ENCODE assay signal across 15 mouse cellular contexts in the genomic region with DNA sequence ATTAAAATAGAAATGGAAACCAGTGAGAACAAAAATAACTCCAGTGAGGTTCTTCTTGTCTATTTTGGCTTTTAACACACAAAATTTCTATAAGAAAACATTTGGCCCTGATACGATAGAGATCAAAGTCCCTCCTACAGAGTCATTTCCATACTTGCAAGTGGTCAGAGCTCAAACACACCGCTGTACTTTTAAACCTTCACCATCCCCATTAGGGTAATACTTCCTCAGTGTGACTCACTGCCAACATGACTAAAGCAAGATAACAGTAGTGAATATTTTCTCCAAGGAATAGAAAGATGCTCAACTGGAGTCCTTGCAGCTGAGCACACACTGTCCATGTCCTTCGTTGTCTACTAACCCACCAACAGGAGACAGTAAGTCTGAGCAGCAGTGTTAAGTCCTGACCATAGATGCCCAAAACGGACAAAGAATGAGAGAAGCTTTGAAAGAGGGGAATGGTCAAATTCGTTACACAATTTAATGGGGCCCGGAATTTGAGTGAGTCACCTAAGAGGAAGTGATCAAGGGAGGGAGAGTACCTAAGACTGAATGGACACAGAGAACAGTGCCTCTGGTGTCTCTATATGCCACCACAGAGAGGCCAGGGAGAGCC. TPM values are rescaled to one million over a fixed set of nuclear protein-coding genes. Genes with fewer than 3 reads are reported as not detected.
DNase-seq lines count a peak whose midpoint lies in the region; ATAC-seq and TF ChIP-seq lines count a peak whose summit lies in the region.
"Had no signal": no experiment of that assay in that cellular context is flagged by ENCODE, and none has a peak within 500 bp of the region (broad histone marks: within the 10 kb centered on the region; RNA-seq: fewer than 3 reads in every experiment).

No protein-coding gene starts in this region.

- H3K4me3 ChIP-seq in intestine, embryonic 15.5 days (replicated peaks) = no peak overlapping the region
- no peak overlapping the region for H3K4me3 ChIP-seq in small intestine, adult 2 months (ENCODE audit: low read depth, low read length)
- H3K4me3 ChIP-seq in hindbrain, embryonic 16.5 days (ENCODE audit: low read length) = no peak overlapping the region
- no peak overlapping the region for H3K4me3 ChIP-seq in midbrain, embryonic 14.5 days (replicated peaks; ENCODE audit: low read depth, low read length)
- H3K4me3 ChIP-seq: embryonic facial prominence, embryonic 15.5 days had no signal

- peaks cover 6% of the 10 kb centered on the region; the same call in 1 of the 2 replicates for H3K4me1 ChIP-seq in intestine, embryonic 15.5 days (replicated peaks)
- H3K4me1 ChIP-seq in small intestine, adult 2 months (ENCODE audit: control insufficient read depth, insufficient read depth, insufficient read length, low read length) = peaks cover 9% of the 10 kb centered on the region; the same call in 1 of the 2 replicates
- H3K4me1 ChIP-seq in hindbrain, embryonic 16.5 days (ENCODE audit: control insufficient read depth, insufficient read depth, low read depth, low read length) = no peaks in the 10 kb centered on the region
- no peaks in the 10 kb centered on the region for H3K4me1 ChIP-seq in midbrain, embryonic 14.5 days (ENCODE audit: control insufficient read depth, insufficient read depth, low read length)

- no peaks in the 10 kb centered on the region for H3K27me3 ChIP-seq in intestine, embryonic 15.5 days (replicated peaks)
- H3K27me3 ChIP-seq in small intestine, adult 2 months (ENCODE audit: control insufficient read depth, insufficient read depth, low read length) = no peaks in the 10 kb centered on the region
- H3K27me3 ChIP-seq in hindbrain, embryonic 16.5 days (replicated peaks; ENCODE audit: control insufficient read depth, insufficient read depth, low read length) = no peaks in the 10 kb centered on the region
- no peaks in the 10 kb centered on the region for H3K27me3 ChIP-seq in midbrain, embryonic 14.5 days (ENCODE audit: control insufficient read depth, insufficient read depth, low read length)
- H3K27me3 ChIP-seq: embryonic facial prominence, embryonic 15.5 days had no signal

- no peak overlapping the region for H3K4me2 ChIP-seq in intestine, embryonic 15.5 days (replicated peaks)
- H3K4me2 ChIP-seq in hindbrain, embryonic 16.5 days (ENCODE audit: low read length) = no peak overlapping the region
- H3K4me2 ChIP-seq in midbrain, embryonic 14.5 days (ENCODE audit: low read length) = no peak overlapping the region
- H3K4me2 ChIP-seq: embryonic facial prominence, embryonic 15.5 days; liver, embryonic 11.5 days had no signal

- no peak overlapping the region for H3K27ac ChIP-seq in intestine, embryonic 15.5 days
- peak overlapping the region; percentile 86 for H3K27ac ChIP-seq in small intestine, adult 2 months (ENCODE audit: insufficient read depth, low read depth, low read length)
- no peak overlapping the region for H3K27ac ChIP-seq in hindbrain, embryonic 16.5 days (ENCODE audit: low read depth, low read length)
- H3K27ac ChIP-seq in midbrain, embryonic 14.5 days (replicated peaks; ENCODE audit: low read depth, low read length) = no peak overlapping the region
- H3K27ac ChIP-seq: embryonic facial prominence, embryonic 15.5 days had no signal

- no peak overlapping the region for H3K9ac ChIP-seq in intestine, embryonic 15.5 days
- no peak overlapping the region for H3K9ac ChIP-seq in hindbrain, embryonic 16.5 days (ENCODE audit: low read depth, low read length)
- H3K9ac ChIP-seq in midbrain, embryonic 14.5 days (replicated peaks; ENCODE audit: low read length) = no peak overlapping the region
- H3K9ac ChIP-seq: embryonic facial prominence, embryonic 15.5 days had no signal

- ATAC-seq in frontal cortex, adult (ENCODE audit: low TSS enrichment) = peak; percentile 31; the same call in 1 of the 2 replicates
- peak; percentile 73 for ATAC-seq in intestine, embryonic 15.5 days
- no peak for ATAC-seq in hindbrain, embryonic 16.5 days
- no peak for ATAC-seq in midbrain, embryonic 14.5 days (ENCODE audit: low FRiP score, low TSS enrichment)

- no peaks in the 10 kb centered on the region for H3K36me3 ChIP-seq in intestine, embryonic 15.5 days
- peaks cover 23% of the 10 kb centered on the region for H3K36me3 ChIP-seq in small intestine, adult 2 months (ENCODE audit: control insufficient read depth, insufficient read depth, low read length)
- no peaks in the 10 kb centered on the region for H3K36me3 ChIP-seq in hindbrain, embryonic 16.5 days (ENCODE audit: control insufficient read depth, insufficient read depth, low read length)
- no peaks in the 10 kb centered on the region for H3K36me3 ChIP-seq in midbrain, embryonic 14.5 days (ENCODE audit: control insufficient read depth, insufficient read depth, low read length)
- H3K36me3 ChIP-seq: embryonic facial prominence, embryonic 15.5 days had no signal

- TF ChIP-seq CTCF in small intestine, adult 2 months (IDR thresholded peaks at IDR 0.05; ENCODE audit: extremely low read depth, insufficient read length, insufficient replicate concordance, low read depth, low read length) = no peak

- H3K9me3 ChIP-seq in intestine, embryonic 15.5 days = no peaks in the 10 kb centered on the region
- no peaks in the 10 kb centered on the region for H3K9me3 ChIP-seq in hindbrain, embryonic 16.5 days (ENCODE audit: control insufficient read depth, low read length)
- H3K9me3 ChIP-seq in midbrain, embryonic 14.5 days (ENCODE audit: control insufficient read depth, low read length) = no peaks in the 10 kb centered on the region
- H3K9me3 ChIP-seq: embryonic facial prominence, embryonic 15.5 days had no signal

- TF ChIP-seq POLR2A in small intestine, adult 2 months (IDR thresholded peaks at IDR 0.05; ENCODE audit: low read depth, low read length) = no peak

- WGBS in intestine, embryonic 15.5 days = 81% methylated on average over 6 of the region's 6 CpGs
- WGBS in small intestine, adult 2 months = 27% methylated on average over 6 of the region's 6 CpGs
- WGBS in hindbrain, embryonic 16.5 days = 90% methylated on average over 6 of the region's 6 CpGs
- 85% methylated on average over 6 of the region's 6 CpGs for WGBS in midbrain, embryonic 14.5 days

- no peak for DNase-seq in frontal cortex, postnatal 25 days (ENCODE audit: low spot score in 2 of 2)
- DNase-seq in Muller cell, postnatal 12 days (ENCODE audit: inconsistent ontology term) = peak; percentile 69
- no peak for DNase-seq in midbrain, embryonic 14.5 days
- DNase-seq in heart, adult 9 months (ENCODE audit: low spot score in 2 of 2) = no peak
- DNase-seq: adrenal gland, postnatal 14 days; cerebellum, postnatal 36 days; heart, postnatal 10 days; right cerebral cortex, postnatal 4 days; thymus, adult 18-20 months had no signal

RNA-seq across cellular contexts. Expression of a gene that starts 28.4 kb away (rescaled TPM):
- 26.9 and 29.0 TPM in 2 replicates for polyA plus RNA-seq in intestine, embryonic 15.5 days (2015; fragmentation: Nextera tagmentation; extraction: Ambion mirVana)
- polyA plus RNA-seq in small intestine, adult 2 months (2012; rRNA removed) = 2.0 and 6.1 TPM in 2 replicates
- 3.3 and 4.1 TPM in 2 replicates for polyA plus RNA-seq in hindbrain, embryonic 16.5 days (2015; fragmentation: Nextera tagmentation; extraction: Ambion mirVana)
- 0.68 and 1.0 TPM in 2 replicates for polyA plus RNA-seq in midbrain, embryonic 14.5 days (2014; fragmentation: Nextera tagmentation; extraction: Ambion mirVana)

RNA-seq across cellular contexts. Expression of a gene that starts 51.2 kb away (rescaled TPM):
- 0.06 TPM in 1 of 2 replicates, not detected in the other for polyA plus RNA-seq in intestine, embryonic 15.5 days (2015; fragmentation: Nextera tagmentation; extraction: Ambion mirVana)
- polyA plus RNA-seq in small intestine, adult 2 months (2012; rRNA removed) = not detected in 2 replicates
- polyA plus RNA-seq in hindbrain, embryonic 16.5 days (2015; fragmentation: Nextera tagmentation; extraction: Ambion mirVana) = 0.06 and 0.12 TPM in 2 replicates
- not detected in 2 replicates for polyA plus RNA-seq in midbrain, embryonic 14.5 days (2014; fragmentation: Nextera tagmentation; extraction: Ambion mirVana)
- polyA plus RNA-seq: embryonic facial prominence, embryonic 15.5 days had no signal

Comparison
In these comparisons a context has a peak if more than half of its experiments do, and no peak if none do; other contexts are left out.
1. ATAC-seq: peak in frontal cortex, adult (single experiment) and intestine, embryonic 15.5 days (single experiment); none in hindbrain, embryonic 16.5 days (single experiment) and midbrain, embryonic 14.5 days (single experiment).